ENCODE assay signal across 25 mouse cellular contexts in the genomic region with DNA sequence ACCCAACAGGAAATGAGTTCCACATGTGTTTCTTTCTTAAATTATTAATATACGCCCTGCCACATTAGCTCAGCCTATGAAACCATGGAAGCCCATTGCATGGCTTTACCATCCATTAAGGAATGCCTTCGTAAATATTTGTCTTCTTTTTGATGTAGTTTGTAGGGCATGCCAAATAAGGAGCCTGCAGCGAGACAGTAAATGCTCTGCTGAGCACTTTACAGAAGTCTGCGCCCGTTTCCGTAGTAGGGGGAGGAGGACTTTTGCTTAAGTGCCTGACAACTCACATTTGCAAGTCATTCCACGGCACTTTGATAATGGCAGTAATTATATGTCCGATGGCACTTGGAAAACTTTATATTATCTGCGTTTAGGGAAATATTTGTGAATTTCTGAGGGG. TPM values are rescaled to one million over a fixed set of nuclear protein-coding genes. Genes with fewer than 3 reads are reported as not detected.
A peak's percentile ranks its signal among the peaks of the same experiment; 100 is the strongest.
DNase-seq lines count a peak whose midpoint lies in the region; ATAC-seq lines count a peak whose summit lies in the region.
"Had no signal": no experiment of that assay in that cellular context is flagged by ENCODE, and none has a peak within 500 bp of the region (broad histone marks: within the 10 kb centered on the region; RNA-seq: fewer than 3 reads in every experiment).

No protein-coding gene starts in this region.

- H3K27ac ChIP-seq in kidney, embryonic 16.5 days (ENCODE audit: low read length), result no peak overlapping the region
- H3K27ac ChIP-seq: heart, embryonic 10.5 days; intestine, embryonic 15.5 days; left cerebral cortex, adult 2 months; liver, embryonic 13.5 days; macrophage; neural tube, embryonic 13.5 days had no signal

- DNase-seq in kidney, adult 18-20 months, result no peak
- peak; percentile 9 for DNase-seq in lung, postnatal 25 days (ENCODE audit: low spot score)
- no peak for DNase-seq in lung, postnatal 10 days
- DNase-seq in forelimb bud, embryonic 11.5 days (ENCODE audit: low read depth, low spot score), result peak; percentile 38
- peak; percentile 55 for DNase-seq in splenic B cell, adult 2 months (ENCODE audit: low read depth, low spot score)
- no peak for DNase-seq in urinary bladder, adult 18-20 months (ENCODE audit: low spot score in 2 of 2)
- DNase-seq: adrenal gland, adult 8-10 months; cerebellum, adult 11-12 months; cerebellum, postnatal 10 days; gastrocnemius, postnatal 10 days; heart, postnatal 4 days; kidney, adult 9 months; liver, embryonic 13.5 days; retina, postnatal 1 day; right cerebral cortex, postnatal 25 days had no signal

- no peak overlapping the region for H3K9ac ChIP-seq in kidney, embryonic 16.5 days (replicated peaks; ENCODE audit: low read length)
- H3K9ac ChIP-seq: intestine, embryonic 15.5 days; liver, embryonic 13.5 days; neural tube, embryonic 13.5 days had no signal

- 17% methylated on average over 9 of the region's 9 CpGs for WGBS in kidney, embryonic 16.5 days

- H3K36me3 ChIP-seq in kidney, embryonic 16.5 days (ENCODE audit: insufficient read depth, low read length), result no peaks in the 10 kb centered on the region
- no peaks in the 10 kb centered on the region for H3K36me3 ChIP-seq in splenic B cell, adult 2 months (ENCODE audit: control insufficient read depth, insufficient read depth, low read length, poor library complexity, severe bottlenecking)
- H3K36me3 ChIP-seq: heart, embryonic 10.5 days; intestine, embryonic 15.5 days; liver, embryonic 13.5 days; neural tube, embryonic 13.5 days had no signal

- H3K4me2 ChIP-seq in kidney, embryonic 16.5 days (replicated peaks; ENCODE audit: low read depth, low read length), result peak overlapping the region; percentile 14; the same call in 1 of the 2 replicates
- H3K4me2 ChIP-seq: intestine, embryonic 15.5 days; liver, embryonic 13.5 days; neural tube, embryonic 13.5 days had no signal

- H3K9me3 ChIP-seq in kidney, embryonic 16.5 days (ENCODE audit: low read length), result no peaks in the 10 kb centered on the region
- H3K9me3 ChIP-seq: heart, embryonic 10.5 days; intestine, embryonic 15.5 days; liver, embryonic 13.5 days; neural tube, embryonic 13.5 days had no signal

- H3K27me3 ChIP-seq in kidney, embryonic 16.5 days (ENCODE audit: insufficient read depth, low read length), result no peaks in the 10 kb centered on the region
- no peaks in the 10 kb centered on the region for H3K27me3 ChIP-seq in splenic B cell, adult 2 months (ENCODE audit: control insufficient read depth, insufficient read depth, low read length, poor library complexity, severe bottlenecking)
- H3K27me3 ChIP-seq: intestine, embryonic 15.5 days; liver, embryonic 13.5 days; neural tube, embryonic 13.5 days had no signal

- no peak for ATAC-seq in kidney, embryonic 16.5 days (ENCODE audit: low FRiP score, low TSS enrichment)
- ATAC-seq: forebrain, embryonic 14.5 days; hindbrain, embryonic 16.5 days; intestine, embryonic 15.5 days; midbrain, embryonic 16.5 days had no signal

- peaks cover 5% of the 10 kb centered on the region for H3K4me1 ChIP-seq in kidney, embryonic 16.5 days (ENCODE audit: insufficient read depth, low read length)
- H3K4me1 ChIP-seq: heart, embryonic 10.5 days; intestine, embryonic 15.5 days; liver, embryonic 13.5 days had no signal

- no peak overlapping the region for H3K4me3 ChIP-seq in kidney, embryonic 16.5 days (ENCODE audit: low read length)
- H3K4me3 ChIP-seq: heart, embryonic 10.5 days; intestine, embryonic 15.5 days; left cerebral cortex, adult 2 months; liver, embryonic 13.5 days; myocyte; neural tube, embryonic 13.5 days had no signal

RNA-seq across cellular contexts. Expression of a gene that starts 37.5 kb away (rescaled TPM):
- polyA plus RNA-seq in kidney, embryonic 16.5 days (2015; fragmentation: Nextera tagmentation; extraction: Ambion mirVana), result 31.2 and 33.6 TPM in 2 replicates

Comparison
In these comparisons a context has a peak if more than half of its experiments do, and no peak if none do; other contexts are left out.
1. DNase-seq: peak in lung, postnatal 25 days (single experiment), forelimb bud, embryonic 11.5 days (single experiment) and splenic B cell, adult 2 months (single experiment); none in kidney, adult 18-20 months (single experiment), lung, postnatal 10 days (single experiment) and urinary bladder, adult 18-20 months (0 of 2).